Mouse (Mus musculus) liver, embryonic 14.5 days (tissue): ENCODE measurements around the gene Erbb4. TPM values are rescaled to one million over a fixed set of nuclear protein-coding genes. Genes with fewer than 3 reads are reported as not detected.

Experiments used
- ATAC-seq: fragments of 200-750 bp; cut with Nextera tagmentation; 2 replicates; pipeline ENCODE4 v1.8.0; 2017; ENCODE audit warnings: moderate number of reproducible peaks, mild to moderate bottlenecking, moderate library complexity; ENCODE audit not compliant: insufficient read depth
- DNase-seq, 3 experiments: peaks; one replicate each; pipeline ENCODE4 v3.0.0-alpha.2; 2012 to 2013; ENCODE audit warnings: low read depth in 3 of 3, low spot score in 3 of 3
- H3K27ac ChIP-seq: fragments of 300-500 bp; sonication (generic); 2 replicates; pipeline ENCODE4 v1.5.1; 2014; ENCODE audit warnings: moderate library complexity, mild to moderate bottlenecking, control low read depth, inconsistent platforms
- H3K27me3 ChIP-seq: fragments of 300-500 bp; sonication (generic); 2 replicates; pipeline ENCODE4 v1.6.1; 2014; ENCODE audit warnings: mild to moderate bottlenecking, low read length, moderate library complexity; ENCODE audit not compliant: control insufficient read depth, insufficient read depth
- H3K36me3 ChIP-seq: fragments of 300-500 bp; sonication (generic); replicated peaks from 2 replicates; pipeline ENCODE4 v1.6.1; 2014; ENCODE audit warnings: low read depth; ENCODE audit not compliant: control insufficient read depth, insufficient read depth
- H3K4me1 ChIP-seq, 2 experiments: fragments of 200-500 bp in 1 of 2; fragments of 300-500 bp in 1 of 2; sonication (generic) in 1 of 2; replicated peaks; 2 replicates each; pipeline ENCODE4 v1.6.1; 2012 to 2014; ENCODE audit warnings: antibody characterized with exemption in 1 of 2, inconsistent platforms in 1 of 2, low read length in 1 of 2; ENCODE audit not compliant: control insufficient read depth in 2 of 2, insufficient read depth in 2 of 2
- H3K4me2 ChIP-seq: fragments of 300-500 bp; sonication (generic); 2 replicates; pipeline ENCODE4 v1.6.1; 2014; ENCODE audit warnings: low read depth, mild to moderate bottlenecking, control low read depth, moderate library complexity
- H3K4me3 ChIP-seq, 2 experiments: fragments of 200-500 bp in 1 of 2; fragments of 300-500 bp in 1 of 2; sonication (generic) in 1 of 2; 2 replicates each; pipeline ENCODE4 v1.5.1; 2012 to 2014; ENCODE audit warnings: low read depth in 2 of 2, low read length in 2 of 2, mild to moderate bottlenecking in 2 of 2, control low read depth in 1 of 2, inconsistent platforms in 1 of 2, moderate library complexity in 1 of 2; ENCODE audit not compliant: insufficient read depth in 1 of 2
- H3K9ac ChIP-seq: fragments of 300-500 bp; sonication (generic); replicated peaks from 2 replicates; pipeline ENCODE4 v1.6.1; 2014; ENCODE audit warnings: mild to moderate bottlenecking, control low read depth, moderate library complexity
- H3K9me3 ChIP-seq: fragments of 300-500 bp; sonication (generic); 2 replicates; pipeline ENCODE4 v1.6.1; 2016; ENCODE audit warnings: low read length, mixed read lengths; ENCODE audit not compliant: control insufficient read depth
- CTCF ChIP-seq: IDR thresholded peaks from 2 replicates; pipeline ENCODE4 v1.5.1; 2016; ENCODE audit warnings: antibody characterized with exemption, low read depth, control low read depth
- EP300 ChIP-seq: IDR thresholded peaks from 2 replicates; pipeline ENCODE4 v1.6.1; 2016; ENCODE audit warnings: antibody characterized with exemption, low read depth
- WGBS: fragments of 180-500 bp; shearing (Covaris S2); extraction: QIAGEN DNeasy Blood & Tissue Kit; methylation state at CpG from one replicate; pipeline ENCODE4 v1.1.7; 2014; ENCODE audit not compliant: insufficient replicate concordance; 5-methylcytosine and 5-hydroxymethylcytosine counted together
- polyA plus RNA-seq, 2 experiments: library from polyadenylated mRNA; depleted of rRNA in 1 of 2; stranded (reverse) in 1 of 2; unstranded in 1 of 2; fragments of >200 nt; fragmentation: Nextera tagmentation in 1 of 2; extraction: Ambion mirVana in 1 of 2; gene quantifications; 2 replicates each; pipeline versions ENCODE4 v1.2.1 to v1.2.3; 2012 to 2014

Erbb4 gene
- polyA plus RNA-seq, 2 experiments, result under 0.01 TPM; not detected in 1

- Histone ChIP-seq H3K4me2 (no peak overlapping the region), H3K9ac (no peak overlapping the region), H3K36me3 (no peaks in the 10 kb centered on the region), H3K4me1 (no peaks in the 10 kb centered on the region), H3K27me3 (no peaks in the 10 kb centered on the region), H3K9me3 (no peaks in the 10 kb centered on the region), H3K4me3 (no peak overlapping the region), H3K27ac (no peak overlapping the region)
- 49% methylated on average over 2 of the region's 2 CpGs for WGBS
- TF ChIP-seq CTCF (no peak), EP300 (no peak)
- DNase-seq, result no peak
- no peak for ATAC-seq
Observed at GRCm38 (mm10) chr1:68371531-68371930, 736.3 kb downstream of the Erbb4 start.

GRCm38 (mm10) chr1:68333714-68334113 is 774.1 kb downstream of the Erbb4 start:
- Histone ChIP-seq H3K27ac (no peak overlapping the region), H3K4me2 (no peak overlapping the region), H3K9me3 (no peaks in the 10 kb centered on the region), H3K4me3 (no peak overlapping the region), H3K27me3 (no peaks in the 10 kb centered on the region), H3K4me1 (no peaks in the 10 kb centered on the region), H3K36me3 (no peaks in the 10 kb centered on the region), H3K9ac (no peak overlapping the region)
- WGBS, result 33% methylated on average over 2 of the region's 2 CpGs
- TF ChIP-seq CTCF (no peak), EP300 (no peak)
- ATAC-seq (no peak), DNase-seq (no peak)

GRCm38 (mm10) chr1:68305813-68306212 is 802.0 kb downstream of the Erbb4 start:
- 62% methylated on average over 4 of the region's 4 CpGs for WGBS
- H3K27me3 ChIP-seq, result no peaks in the 10 kb centered on the region
- H3K9ac ChIP-seq, result no peak overlapping the region
- H3K4me1 ChIP-seq, result no peaks in the 10 kb centered on the region
- no peaks in the 10 kb centered on the region for H3K36me3 ChIP-seq
- ATAC-seq (no peak), DNase-seq (no peak)
- no peak overlapping the region for H3K27ac ChIP-seq
- no peaks in the 10 kb centered on the region for H3K9me3 ChIP-seq
- TF ChIP-seq CTCF (no peak), EP300 (no peak)
- no peak overlapping the region for H3K4me2 ChIP-seq
- no peak overlapping the region for H3K4me3 ChIP-seq

GRCm38 (mm10) chr1:68284443-68284842 is 823.4 kb downstream of the Erbb4 start:
- no peaks in the 10 kb centered on the region for H3K27me3 ChIP-seq
- H3K4me3 ChIP-seq, result no peak overlapping the region
- no peaks in the 10 kb centered on the region for H3K4me1 ChIP-seq
- no peak for DNase-seq
- TF ChIP-seq CTCF (no peak), EP300 (no peak)
- 44% methylated on average over 2 of the region's 2 CpGs for WGBS
- H3K9me3 ChIP-seq, result no peaks in the 10 kb centered on the region
- H3K4me2 ChIP-seq, result no peak overlapping the region
- H3K9ac ChIP-seq, result no peak overlapping the region
- H3K36me3 ChIP-seq, result no peaks in the 10 kb centered on the region
- no peak for ATAC-seq
- no peak overlapping the region for H3K27ac ChIP-seq

- 58% methylated on average over 5 of the region's 5 CpGs for WGBS
- DNase-seq, result no peak
- no peaks in the 10 kb centered on the region for H3K36me3 ChIP-seq
- no peak overlapping the region for H3K9ac ChIP-seq
- no peaks in the 10 kb centered on the region for H3K27me3 ChIP-seq
- no peaks in the 10 kb centered on the region for H3K9me3 ChIP-seq
- no peak for ATAC-seq
- no peak overlapping the region for H3K4me3 ChIP-seq
- H3K4me2 ChIP-seq, result no peak overlapping the region
- H3K4me1 ChIP-seq, result no peaks in the 10 kb centered on the region
- TF ChIP-seq CTCF (no peak), EP300 (no peak)
- no peak overlapping the region for H3K27ac ChIP-seq
Observed at GRCm38 (mm10) chr1:68275819-68276218, 832.0 kb downstream of the Erbb4 start.
